Mouse (Mus musculus): ENCODE measurements around the gene Pdlim4. TPM values are rescaled to one million over a fixed set of nuclear protein-coding genes. Genes with fewer than 3 reads are reported as not detected.

The Pdlim4 gene
- polyA plus RNA-seq (2012; rRNA removed), result 23.1 and 57.1 TPM in 2 replicates

DNA sequence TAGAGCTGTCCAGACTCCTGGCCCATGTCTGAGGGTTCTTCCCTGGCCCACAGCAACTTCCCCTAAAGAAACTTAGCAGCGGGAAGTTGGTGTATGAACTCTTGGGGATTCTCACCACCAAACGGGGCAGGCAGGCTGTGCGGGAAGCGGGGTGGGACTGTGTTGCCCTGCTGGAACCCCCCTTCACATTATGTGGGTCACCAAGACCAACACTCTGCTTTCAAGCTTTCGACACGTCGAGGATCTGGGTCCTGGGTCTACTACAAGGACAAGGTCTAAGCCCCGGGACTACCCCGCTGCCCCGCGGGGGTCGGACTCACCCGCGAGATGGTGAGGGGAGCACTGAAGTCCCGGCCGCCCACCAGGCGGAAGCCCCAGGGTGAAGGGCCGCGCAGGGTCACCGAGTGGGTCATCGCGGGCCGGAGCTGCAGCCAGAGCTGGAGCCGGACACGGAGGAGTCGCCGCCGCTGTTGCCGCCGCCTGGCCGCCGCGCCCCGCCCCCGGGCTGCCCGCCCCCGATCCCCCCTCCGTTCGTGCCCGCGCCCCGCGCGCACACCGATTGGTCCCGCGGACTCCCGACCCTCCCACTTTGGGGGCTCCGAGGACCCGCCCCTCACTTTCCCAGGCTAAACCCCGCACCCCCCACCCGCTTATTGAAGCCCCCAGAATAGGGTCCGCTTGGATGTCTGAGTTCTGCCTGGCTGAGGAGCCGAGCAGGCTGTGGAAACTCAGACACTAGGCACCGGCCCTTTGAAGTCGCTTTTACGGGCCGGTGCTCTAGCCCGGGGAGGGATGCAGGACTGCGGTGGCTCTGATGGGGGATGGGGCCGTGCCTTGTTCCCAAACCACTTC is at the start of gene Pdlim4:
Gene Pdlim4, minus strand, starts transcription at position 495 of the 852 bp plus-strand sequence.

DNA sequence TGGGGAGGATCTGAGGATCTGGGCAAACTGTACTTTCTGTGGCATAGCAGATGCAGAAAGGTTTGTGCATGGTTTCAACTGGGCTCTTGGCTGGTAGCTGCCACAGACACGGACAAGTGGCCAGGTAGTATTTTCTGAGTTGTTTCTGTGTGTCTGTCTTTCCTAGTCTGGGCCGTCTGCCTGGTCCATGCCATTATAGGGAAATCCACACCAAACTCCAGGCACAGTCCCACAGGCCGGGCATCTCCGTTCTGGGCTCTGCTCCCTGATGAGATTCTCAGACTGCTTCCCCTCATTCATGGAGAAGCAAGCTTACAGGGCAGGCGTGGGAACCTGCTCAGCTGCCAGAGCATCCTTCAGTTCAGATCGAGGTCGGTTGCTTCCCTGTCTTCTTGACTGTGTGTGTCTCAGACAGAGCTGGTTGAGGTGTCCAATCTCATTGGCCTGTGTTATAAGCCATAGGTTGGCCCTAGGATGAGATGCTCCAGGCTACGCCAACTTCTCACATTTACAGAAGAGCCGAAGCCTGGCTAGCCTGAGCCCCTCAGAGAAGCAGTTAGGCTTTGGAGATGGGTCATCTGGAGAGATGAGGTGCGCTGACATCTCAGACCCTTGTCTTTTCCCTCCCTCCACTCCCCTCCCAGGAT is 31.4 kb upstream of the Pdlim4 start, which contains the start of gene P4ha2:
Gene P4ha2, plus strand, starts transcription at position 51 of the 647 bp plus-strand sequence.

DNA sequence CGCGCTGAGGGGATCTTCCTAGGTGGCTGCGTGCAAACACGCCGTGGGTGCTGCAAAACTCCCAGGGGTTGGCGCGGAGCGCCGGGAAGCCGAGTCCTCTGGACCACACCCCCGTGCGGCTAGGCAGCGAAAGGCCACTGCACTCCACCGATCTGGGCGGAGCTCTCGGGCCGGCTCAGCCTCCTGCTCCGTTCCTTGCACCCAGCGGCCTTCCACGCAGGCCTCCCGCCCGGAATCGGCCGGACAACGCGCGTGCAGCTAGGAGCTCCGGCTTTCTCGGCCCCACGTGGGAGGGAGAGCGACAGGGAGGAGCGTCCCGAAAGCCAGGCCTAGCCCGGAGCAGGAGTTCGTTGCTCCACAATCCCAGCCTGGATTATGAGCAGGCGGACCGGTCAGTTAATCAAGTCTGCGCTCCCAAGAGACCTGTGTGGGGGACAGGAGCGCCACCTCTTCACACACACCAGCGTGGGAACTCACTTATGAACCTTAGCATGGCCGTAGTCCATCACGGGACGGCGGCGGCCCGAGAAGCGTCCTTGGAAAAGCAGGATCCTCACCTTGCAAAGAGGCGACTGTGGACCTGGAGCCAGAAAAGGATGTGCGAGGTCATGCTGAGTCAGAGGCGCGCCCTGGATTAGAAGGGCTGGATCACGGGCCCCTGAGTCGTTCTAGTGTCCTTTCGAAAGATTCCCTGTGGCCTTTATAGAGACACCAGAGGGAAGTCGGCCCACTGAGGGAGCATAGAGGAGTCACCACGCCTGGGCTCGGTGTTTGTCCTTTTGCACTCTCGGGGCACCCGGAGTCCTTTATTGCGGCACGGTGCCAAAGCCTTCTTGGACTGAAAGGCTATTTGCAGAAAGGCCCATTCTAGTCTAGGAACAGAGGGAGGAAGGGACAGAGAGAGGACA is 40.5 kb downstream of the Pdlim4 start, which contains the start of gene Slc22a4:
Gene Slc22a4, minus strand, starts transcription at position 47 of the 908 bp plus-strand sequence.

Other genes starting within 250 kb of the Pdlim4 start
- 0.26 TPM in 1 of 2 replicates, not detected in the other for gene Gm12216, start 209.8 kb downstream of the Pdlim4 start, polyA plus RNA-seq (2012; rRNA removed)
- gene Slc22a5, start 177.4 kb downstream of the Pdlim4 start, polyA plus RNA-seq (2012; rRNA removed), result 5.1 and 9.1 TPM in 2 replicates
- gene Slc22a21, start 88.7 kb downstream of the Pdlim4 start, polyA plus RNA-seq (2012; rRNA removed), result 3.4 and 5.7 TPM in 2 replicates
- gene Slc22a4, start 40.9 kb downstream of the Pdlim4 start, polyA plus RNA-seq (2012; rRNA removed), result 2.0 and 2.9 TPM in 2 replicates
- gene P4ha2, start 31.1 kb upstream of the Pdlim4 start, polyA plus RNA-seq (2012; rRNA removed), result 19.0 and 26.3 TPM in 2 replicates
- 0.06 TPM in 1 of 2 replicates, not detected in the other for gene Csf2, start 180.7 kb upstream of the Pdlim4 start, polyA plus RNA-seq (2012; rRNA removed)
- not detected in 2 replicates for gene Il3, start 198.3 kb upstream of the Pdlim4 start, polyA plus RNA-seq (2012; rRNA removed)
- 14.6 and 17.8 TPM in 2 replicates for gene Acsl6, start 234.8 kb upstream of the Pdlim4 start, polyA plus RNA-seq (2012; rRNA removed)